Mouse (Mus musculus): ENCODE measurements around the gene Odf3. TPM values are rescaled to one million over a fixed set of nuclear protein-coding genes. Genes with fewer than 3 reads are reported as not detected.

The Odf3 gene
- total and polyA plus RNA-seq, 3 experiments: 0.11 TPM; not detected in 2

Other genes starting within 250 kb of the Odf3 start
Only the 20 nearest of the 28 such genes appear.
- not detected in 2 replicates for gene Olfr45, start 165.9 kb upstream of the Odf3 start, total RNA-seq (2014; fragmentation: Nextera tagmentation)
- gene Olfr45, start 165.9 kb upstream of the Odf3 start, total RNA-seq (2017): 0.11 and 0.12 TPM in 2 replicates
- not detected in 2 replicates for gene Olfr45, start 165.9 kb upstream of the Odf3 start, polyA plus RNA-seq (2012)
- not detected in 2 replicates for gene Olfr541, start 150.5 kb upstream of the Odf3 start, total RNA-seq (2014; fragmentation: Nextera tagmentation)
- gene Olfr541, start 150.5 kb upstream of the Odf3 start, total RNA-seq (2017): 0.38 TPM in 1 of 2 replicates, not detected in the other
- gene Olfr541, start 150.5 kb upstream of the Odf3 start, polyA plus RNA-seq (2012): not detected in 2 replicates
- gene Cyp2e1, start 84.1 kb upstream of the Odf3 start, total RNA-seq (2014; fragmentation: Nextera tagmentation): not detected in 2 replicates
- gene Cyp2e1, start 84.1 kb upstream of the Odf3 start, total RNA-seq (2017): 0.05 TPM in 1 of 2 replicates, not detected in the other
- not detected in 2 replicates for gene Cyp2e1, start 84.1 kb upstream of the Odf3 start, polyA plus RNA-seq (2012)
- gene Syce1, start 60.0 kb upstream of the Odf3 start, total RNA-seq (2014; fragmentation: Nextera tagmentation): not detected in 2 replicates
- not detected in 2 replicates for gene Syce1, start 60.0 kb upstream of the Odf3 start, total RNA-seq (2017)
- gene Syce1, start 60.0 kb upstream of the Odf3 start, polyA plus RNA-seq (2012): not detected in 2 replicates
- not detected in 2 replicates for gene Zfp941, start 25.6 kb upstream of the Odf3 start, total RNA-seq (2014; fragmentation: Nextera tagmentation)
- gene Zfp941, start 25.6 kb upstream of the Odf3 start, total RNA-seq (2017): 0.05 and 0.06 TPM in 2 replicates
- gene Zfp941, start 25.6 kb upstream of the Odf3 start, polyA plus RNA-seq (2012): not detected in 2 replicates
- not detected in 2 replicates for gene Urah, start 12.8 kb upstream of the Odf3 start, total RNA-seq (2014; fragmentation: Nextera tagmentation)
- gene Urah, start 12.8 kb upstream of the Odf3 start, total RNA-seq (2017): not detected in 2 replicates
- gene Urah, start 12.8 kb upstream of the Odf3 start, polyA plus RNA-seq (2012): not detected in 2 replicates
- gene Scgb1c1, start 2.3 kb upstream of the Odf3 start, total RNA-seq (2014; fragmentation: Nextera tagmentation): not detected in 2 replicates
- not detected in 2 replicates for gene Scgb1c1, start 2.3 kb upstream of the Odf3 start, total RNA-seq (2017)
- not detected in 2 replicates for gene Scgb1c1, start 2.3 kb upstream of the Odf3 start, polyA plus RNA-seq (2012)
- gene Gm45785, start 8.5 kb downstream of the Odf3 start, total RNA-seq (2014; fragmentation: Nextera tagmentation): not detected in 2 replicates
- 0.17 and 1.8 TPM in 2 replicates for gene Gm45785, start 8.5 kb downstream of the Odf3 start, total RNA-seq (2017)
- 1.3 and 2.1 TPM in 2 replicates for gene Gm45785, start 8.5 kb downstream of the Odf3 start, polyA plus RNA-seq (2012)
- 19.9 and 29.5 TPM in 2 replicates for gene Ric8a, start 9.2 kb downstream of the Odf3 start, total RNA-seq (2014; fragmentation: Nextera tagmentation)
- gene Ric8a, start 9.2 kb downstream of the Odf3 start, total RNA-seq (2017): 21.1 and 27.9 TPM in 2 replicates
- 27.9 and 28.4 TPM in 2 replicates for gene Ric8a, start 9.2 kb downstream of the Odf3 start, polyA plus RNA-seq (2012)
- 8.4 and 10.1 TPM in 2 replicates for gene Bet1l, start 9.8 kb downstream of the Odf3 start, total RNA-seq (2014; fragmentation: Nextera tagmentation)
- gene Bet1l, start 9.8 kb downstream of the Odf3 start, total RNA-seq (2017): 13.1 and 16.1 TPM in 2 replicates
- gene Bet1l, start 9.8 kb downstream of the Odf3 start, polyA plus RNA-seq (2012): 3.5 and 5.2 TPM in 2 replicates
- 93.7 and 98.1 TPM in 2 replicates for gene Psmd13, start 34.2 kb downstream of the Odf3 start, total RNA-seq (2014; fragmentation: Nextera tagmentation)
- 193 and 195 TPM in 2 replicates for gene Psmd13, start 34.2 kb downstream of the Odf3 start, total RNA-seq (2017)
- gene Psmd13, start 34.2 kb downstream of the Odf3 start, polyA plus RNA-seq (2012): 45.7 and 70.1 TPM in 2 replicates
- gene Sirt3, start 34.5 kb downstream of the Odf3 start, total RNA-seq (2014; fragmentation: Nextera tagmentation): 10.5 and 11.8 TPM in 2 replicates
- gene Sirt3, start 34.5 kb downstream of the Odf3 start, total RNA-seq (2017): 11.0 and 17.5 TPM in 2 replicates
- gene Sirt3, start 34.5 kb downstream of the Odf3 start, polyA plus RNA-seq (2012): 27.6 and 31.7 TPM in 2 replicates
- not detected in 2 replicates for gene Cox8b, start 52.6 kb downstream of the Odf3 start, total RNA-seq (2014; fragmentation: Nextera tagmentation)
- gene Cox8b, start 52.6 kb downstream of the Odf3 start, total RNA-seq (2017): not detected in 2 replicates
- not detected in 2 replicates for gene Cox8b, start 52.6 kb downstream of the Odf3 start, polyA plus RNA-seq (2012)
- not detected in 2 replicates for gene Nlrp6, start 73.1 kb downstream of the Odf3 start, total RNA-seq (2014; fragmentation: Nextera tagmentation)
- gene Nlrp6, start 73.1 kb downstream of the Odf3 start, total RNA-seq (2017): 0.11 and 0.12 TPM in 2 replicates
- gene Nlrp6, start 73.1 kb downstream of the Odf3 start, polyA plus RNA-seq (2012): 0.07 and 0.08 TPM in 2 replicates
- 7.5 and 8.1 TPM in 2 replicates for gene Pgghg, start 93.6 kb downstream of the Odf3 start, total RNA-seq (2014; fragmentation: Nextera tagmentation)
- gene Pgghg, start 93.6 kb downstream of the Odf3 start, total RNA-seq (2017): 9.0 and 10.0 TPM in 2 replicates
- gene Pgghg, start 93.6 kb downstream of the Odf3 start, polyA plus RNA-seq (2012): 5.6 and 6.7 TPM in 2 replicates
- gene Ifitm5, start 102.5 kb downstream of the Odf3 start, total RNA-seq (2014; fragmentation: Nextera tagmentation): 1.6 TPM in 1 of 2 replicates, not detected in the other
- gene Ifitm5, start 102.5 kb downstream of the Odf3 start, total RNA-seq (2017): 0.35 and 1.2 TPM in 2 replicates
- gene Ifitm5, start 102.5 kb downstream of the Odf3 start, polyA plus RNA-seq (2012): 0.16 and 0.32 TPM in 2 replicates
- gene Gm45717, start 108.1 kb downstream of the Odf3 start, total RNA-seq (2014; fragmentation: Nextera tagmentation): not detected in 2 replicates
- not detected in 2 replicates for gene Gm45717, start 108.1 kb downstream of the Odf3 start, total RNA-seq (2017)
- gene Gm45717, start 108.1 kb downstream of the Odf3 start, polyA plus RNA-seq (2012): not detected in 2 replicates
- 239 and 256 TPM in 2 replicates for gene Ifitm2, start 108.2 kb downstream of the Odf3 start, total RNA-seq (2014; fragmentation: Nextera tagmentation)
- 205 and 220 TPM in 2 replicates for gene Ifitm2, start 108.2 kb downstream of the Odf3 start, total RNA-seq (2017)
- 129 and 161 TPM in 2 replicates for gene Ifitm2, start 108.2 kb downstream of the Odf3 start, polyA plus RNA-seq (2012)
- 2.9 and 5.5 TPM in 2 replicates for gene Ifitm1, start 119.4 kb downstream of the Odf3 start, total RNA-seq (2014; fragmentation: Nextera tagmentation)
- 1.5 and 2.1 TPM in 2 replicates for gene Ifitm1, start 119.4 kb downstream of the Odf3 start, total RNA-seq (2017)
- gene Ifitm1, start 119.4 kb downstream of the Odf3 start, polyA plus RNA-seq (2012): not detected in 2 replicates
- not detected in 2 replicates for gene Ifitm3, start 163.0 kb downstream of the Odf3 start, total RNA-seq (2014; fragmentation: Nextera tagmentation)
- gene Ifitm3, start 163.0 kb downstream of the Odf3 start, total RNA-seq (2017): not detected in 2 replicates
- not detected in 2 replicates for gene Ifitm3, start 163.0 kb downstream of the Odf3 start, polyA plus RNA-seq (2012)